Mouse (Mus musculus) adrenal gland, adult 8-10 months (tissue): ENCODE data around the gene Paics. TPM values are rescaled to one million over a fixed set of nuclear protein-coding genes. Genes with fewer than 3 reads are reported as not detected.
"Not testable (repeated sequence)": the region's sequence is repeated elsewhere in the genome, so short reads cannot be mapped to it uniquely, and the experiment has no call there.

Experiments
- DNase-seq: peaks from one replicate; pipeline ENCODE4 v3.0.0; 2022
- total RNA-seq, 4 experiments: library from RNA; stranded (reverse); gene quantifications; 2 replicates each; pipeline ENCODE4 v1.2.4; 2022

Gene Paics
- total RNA-seq, 4 experiments from 2014 or later, result 160 to 214 (median 189) TPM

DNA sequence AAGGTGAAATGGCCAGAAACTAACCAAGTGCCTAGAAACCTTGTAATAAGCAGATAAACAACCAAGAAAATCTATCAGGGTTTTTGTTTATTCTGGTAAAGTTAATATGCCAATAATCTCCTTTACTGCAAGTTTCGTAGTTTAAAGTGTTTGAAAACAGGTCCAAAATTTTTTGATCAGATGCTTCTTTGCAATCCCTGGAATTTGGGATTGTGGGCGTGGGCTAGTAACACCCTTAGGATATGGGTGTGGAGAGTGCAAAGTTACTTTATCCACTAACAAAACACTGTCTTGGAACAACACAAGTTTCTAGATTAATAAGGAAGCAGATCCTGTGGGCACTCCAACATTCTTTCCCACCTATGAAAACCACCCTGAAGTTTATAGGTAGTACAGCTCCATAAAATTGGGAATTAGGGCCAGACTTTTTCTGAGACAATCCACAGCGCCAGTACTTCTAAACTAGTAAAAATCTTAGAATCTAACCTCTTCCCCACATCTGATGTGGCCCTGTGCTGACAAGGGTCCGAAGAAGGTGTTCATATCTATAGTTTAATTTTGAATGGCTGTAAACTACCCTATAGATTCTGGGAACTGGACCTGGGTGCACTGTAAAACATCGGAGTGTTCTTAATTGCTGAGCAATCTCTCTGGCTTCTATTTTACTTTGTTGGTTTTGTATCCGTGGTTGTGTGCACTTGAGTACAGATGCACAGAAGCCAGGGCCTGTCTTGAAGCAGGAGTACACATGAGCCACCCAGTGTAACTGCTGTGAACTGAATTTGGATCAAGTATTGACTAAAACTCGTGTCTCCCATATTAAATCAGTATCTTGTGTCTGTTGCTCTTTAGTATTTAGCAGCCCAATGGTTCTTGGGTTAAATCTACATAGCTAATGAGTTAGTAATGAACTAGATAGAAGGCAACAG lies 1.3 kb downstream of the Paics start:
- no peak for DNase-seq

DNA sequence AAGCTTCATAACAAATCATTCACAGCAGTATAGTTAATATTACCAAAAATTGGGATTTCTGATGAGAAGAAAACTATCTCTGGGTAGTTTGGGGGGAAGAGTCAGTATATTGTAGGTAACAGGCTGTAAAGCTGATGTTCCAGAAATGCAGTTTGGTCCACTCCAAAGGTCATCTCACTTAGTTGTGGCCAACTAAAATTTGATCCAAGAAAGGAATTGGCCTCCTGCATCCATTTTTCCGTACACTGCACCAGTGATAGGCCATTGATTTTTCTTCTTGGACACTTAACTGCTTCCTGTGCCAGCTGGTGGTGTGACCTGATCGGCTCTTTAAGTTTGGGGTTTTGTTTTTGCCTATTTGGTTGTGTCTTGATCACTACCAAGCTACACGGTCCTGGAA lies 2.7 kb downstream of the Paics start:
- DNase-seq, result no peak

DNA sequence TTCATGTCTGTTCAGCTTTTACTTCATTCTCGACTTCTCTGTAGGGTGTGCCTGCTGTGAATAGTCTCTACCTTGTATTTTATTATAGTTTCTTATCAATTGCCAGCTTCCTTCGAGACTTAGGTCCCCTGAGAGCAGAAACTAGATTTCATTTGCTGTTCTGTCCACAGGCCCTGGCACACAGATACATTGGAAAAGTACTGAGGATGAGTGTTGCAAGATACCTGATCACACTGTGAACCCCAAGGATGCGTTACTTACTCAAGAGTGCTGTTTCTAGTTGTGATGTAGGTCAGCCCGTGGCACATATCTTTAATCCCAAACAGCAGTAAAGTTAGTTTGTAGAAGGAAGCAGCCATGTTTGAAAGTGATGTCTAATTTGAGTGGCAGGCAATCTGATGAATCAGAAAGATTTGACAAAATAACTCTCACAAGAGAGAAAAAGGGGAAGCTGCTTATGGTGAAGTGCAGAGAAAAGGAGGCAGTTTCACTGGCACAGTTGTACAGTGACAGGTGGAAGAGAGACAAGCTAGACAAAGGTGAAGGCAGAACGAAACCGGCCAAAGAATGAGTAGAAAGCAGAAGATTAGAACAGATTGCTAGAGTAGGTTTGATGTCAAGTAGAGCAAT lies 3.3 kb downstream of the Paics start:
- peak; percentile 39 for DNase-seq

DNA sequence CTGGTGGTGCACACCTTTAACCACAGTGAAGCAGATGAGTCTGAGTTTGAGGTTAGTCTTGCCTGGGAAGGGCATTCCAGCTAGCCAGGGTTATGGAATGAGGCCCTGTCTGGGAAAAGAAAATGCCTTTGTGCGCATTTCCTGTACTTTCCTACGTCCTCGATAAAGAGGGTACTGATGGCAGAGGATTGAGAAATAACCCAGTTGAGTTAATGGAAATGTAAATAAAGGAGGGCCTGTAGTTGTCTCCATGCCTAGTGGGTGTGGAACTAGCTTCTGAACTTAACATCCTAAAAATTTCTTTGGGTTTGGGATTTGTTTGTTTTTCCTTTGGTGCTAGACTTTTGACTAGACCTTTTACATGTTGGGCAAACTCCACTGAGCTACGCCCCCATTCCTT lies 4.4 kb downstream of the Paics start:
- no peak for DNase-seq

DNA sequence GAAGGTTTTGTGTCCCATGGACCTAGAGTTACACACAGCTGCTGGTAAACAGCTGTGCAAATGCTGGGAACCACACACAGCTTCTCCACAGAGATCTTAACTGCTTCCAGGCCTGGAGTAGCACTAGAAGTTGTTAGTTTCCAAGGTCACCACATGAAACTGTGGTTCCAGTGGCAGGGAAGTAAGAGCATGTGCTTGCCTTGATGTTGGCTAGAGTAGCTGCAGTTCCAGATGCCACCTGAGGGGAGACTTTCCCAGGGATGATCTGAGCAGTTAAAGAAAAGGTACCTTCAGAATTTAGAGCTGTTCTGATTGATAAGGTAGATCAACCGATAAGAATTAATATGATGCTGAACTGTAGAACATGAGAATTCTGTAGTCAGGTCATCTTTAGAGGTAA lies 6.8 kb downstream of the Paics start:
- no peak for DNase-seq

DNA sequence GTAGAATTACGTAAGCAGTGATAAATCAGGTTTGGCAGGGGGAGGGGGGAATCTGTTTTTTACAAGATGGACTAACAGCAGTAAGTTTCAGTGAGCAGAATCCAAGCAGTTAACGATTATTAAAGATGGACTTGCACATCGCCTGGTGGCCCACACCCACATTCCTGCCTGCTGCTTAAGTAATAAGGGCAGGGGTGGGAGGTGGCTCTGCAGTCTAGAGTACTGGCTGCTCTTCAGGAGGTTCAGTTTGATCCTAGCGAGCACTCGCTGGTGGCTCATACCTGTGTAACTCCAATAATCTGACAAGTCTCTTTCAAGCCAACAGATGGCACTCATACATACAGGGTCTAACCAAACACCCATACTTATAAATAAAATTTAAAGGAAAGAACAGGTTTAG lies 8.5 kb downstream of the Paics start:
- no peak for DNase-seq

DNA sequence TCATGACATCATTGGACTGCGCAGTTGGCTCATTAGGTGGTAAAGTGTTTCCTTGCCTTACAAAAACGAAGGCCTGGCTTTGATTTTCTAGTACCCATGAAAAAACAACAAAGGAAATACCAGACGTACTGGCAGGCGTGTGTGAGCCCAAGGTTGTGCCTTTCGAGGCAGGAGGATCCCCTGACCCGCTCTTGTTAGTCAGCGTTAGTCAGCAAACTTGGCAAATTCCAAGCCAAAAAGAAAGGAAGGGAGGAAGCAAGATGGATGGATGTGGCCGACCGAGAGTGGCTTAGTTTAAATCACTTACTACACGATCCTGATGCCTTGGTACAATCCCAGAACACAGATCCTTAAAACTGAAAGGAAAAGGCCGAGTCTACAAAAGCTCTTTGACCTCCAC lies 11.4 kb downstream of the Paics start:
- DNase-seq, result peak; percentile 77

DNA sequence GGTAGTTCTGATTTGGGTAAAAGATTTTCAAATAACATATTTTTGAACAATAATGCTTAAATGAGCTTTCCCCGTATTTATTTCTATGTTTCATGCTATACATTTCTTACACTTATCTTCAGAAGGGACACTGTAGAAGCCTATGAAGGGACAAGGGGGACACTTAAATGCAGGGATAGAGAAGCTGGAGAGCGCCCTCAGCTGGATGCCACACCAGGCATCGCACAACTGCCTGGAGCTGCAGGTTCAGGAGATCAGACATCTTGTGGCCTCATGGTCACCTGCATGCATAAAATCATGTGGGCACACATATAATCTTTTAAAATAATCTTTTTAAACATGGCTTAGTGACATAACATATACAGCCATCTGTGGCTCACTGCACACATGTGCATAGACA lies 13.5 kb downstream of the Paics start:
- DNase-seq, result no peak

DNA sequence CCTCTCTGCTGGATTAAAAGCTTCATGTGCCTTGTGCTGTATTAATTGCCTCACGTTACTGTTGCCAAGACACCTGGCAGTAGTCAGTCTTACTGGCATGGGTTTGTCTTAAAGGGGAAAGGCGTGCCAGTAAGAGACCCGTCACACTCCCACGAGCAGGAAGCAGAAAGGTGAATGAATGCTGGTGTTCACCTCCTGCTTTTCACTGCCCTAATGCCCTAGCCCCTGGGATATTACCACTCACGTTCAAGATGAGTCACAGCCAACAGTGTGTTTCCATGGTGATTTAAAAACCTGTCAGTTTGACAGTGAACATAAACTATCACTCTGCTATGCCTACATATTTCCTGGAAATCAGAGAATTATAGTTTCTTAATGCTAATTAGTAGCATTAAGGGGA lies 18.1 kb downstream of the Paics start:
- no peak for DNase-seq

DNA sequence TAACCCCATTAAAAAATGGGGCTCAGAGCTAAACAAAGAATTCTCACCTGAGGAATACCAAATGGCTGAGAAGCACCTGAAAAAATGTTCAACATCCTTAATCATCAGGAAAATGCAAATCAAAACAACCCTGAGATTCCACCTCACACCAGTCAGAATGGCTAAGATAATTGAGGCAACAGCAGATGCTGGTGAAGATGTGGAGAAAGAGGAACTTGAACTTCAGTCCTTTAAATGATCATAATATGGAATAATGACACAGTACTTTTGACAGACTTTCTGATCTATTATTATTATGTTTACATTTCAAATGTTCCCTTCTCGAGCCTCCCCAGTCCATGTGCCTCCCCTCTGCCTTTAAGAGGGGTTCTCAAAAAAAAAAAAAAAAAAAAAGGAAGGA lies 20.0 kb downstream of the Paics start:
- not testable (repeated sequence) for DNase-seq

DNA sequence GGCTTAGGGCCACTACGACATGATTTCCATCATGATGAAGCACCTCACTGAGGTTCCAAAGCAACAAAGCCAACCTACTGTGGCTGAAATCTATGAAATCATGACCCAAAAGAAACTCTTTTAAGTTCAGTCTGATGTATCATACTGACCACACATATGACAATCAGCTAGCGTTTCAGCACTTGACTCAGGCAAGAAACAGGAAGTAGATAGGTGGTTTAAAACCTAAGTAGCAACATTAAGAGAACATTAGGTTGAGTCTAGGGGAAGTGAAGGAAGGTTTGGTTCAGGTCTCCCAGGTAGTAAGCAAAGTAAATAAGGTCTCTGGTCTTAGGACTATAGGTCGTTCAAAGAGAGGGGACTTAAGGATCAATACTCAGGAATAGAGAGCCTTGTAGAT lies 22.4 kb downstream of the Paics start:
- no peak for DNase-seq

DNA sequence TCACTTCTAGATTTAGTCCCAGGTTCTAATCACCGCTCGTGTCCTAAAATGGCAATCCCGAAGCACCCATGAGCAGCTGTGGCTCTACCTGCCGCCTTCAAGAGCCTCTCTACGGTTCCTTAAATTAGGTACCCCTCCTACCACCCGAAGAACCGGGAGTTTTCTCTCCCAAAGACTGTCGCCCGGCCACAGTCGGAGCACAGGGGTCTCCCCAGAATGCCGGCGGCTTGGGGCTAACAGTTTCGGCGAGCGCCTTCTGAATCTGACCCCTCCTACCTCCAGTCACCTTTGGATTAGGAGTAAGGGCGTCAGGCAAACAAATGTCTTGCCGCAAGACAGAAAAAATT lies 23.1 kb downstream of the Paics start:
- no peak for DNase-seq

DNA sequence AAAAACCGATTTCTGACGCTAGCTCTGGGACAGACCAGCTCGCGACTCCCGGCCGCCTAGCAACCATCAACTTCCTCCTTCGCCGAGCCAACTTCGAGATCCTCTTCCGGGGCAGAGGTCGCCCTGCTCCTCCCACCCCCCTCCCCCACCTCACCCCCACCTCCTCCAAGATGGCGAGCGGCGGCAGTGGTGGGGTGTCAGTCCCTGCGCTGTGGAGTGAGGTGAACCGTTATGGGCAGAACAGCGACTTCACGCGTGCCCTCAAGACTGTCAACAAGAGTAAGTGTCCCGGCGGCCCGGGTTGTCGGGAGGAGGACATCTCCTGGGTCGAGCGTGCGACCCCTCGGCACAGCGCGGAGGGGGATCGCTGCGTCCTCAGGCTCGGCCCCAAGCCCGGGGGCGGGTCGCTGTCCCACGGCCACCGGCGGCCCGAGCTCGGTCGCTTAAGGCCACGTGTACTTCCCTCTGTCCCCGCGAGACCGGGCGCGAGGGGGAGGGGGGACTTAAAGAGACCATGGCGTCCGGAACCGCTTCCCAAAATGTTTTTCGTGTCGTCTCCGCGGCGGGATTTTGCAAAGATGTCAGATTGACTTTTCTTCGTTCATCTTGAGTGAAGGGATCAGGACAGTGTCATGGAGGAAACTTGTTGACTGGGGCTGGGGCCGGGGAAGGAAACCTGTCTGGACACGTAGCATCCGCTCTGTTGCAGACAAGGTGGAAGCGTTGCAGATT lies 23.6 kb downstream of the Paics start, which contains the start of gene Srp72:
Gene Srp72, plus strand, starts transcription at position 130 of the 732 bp plus-strand sequence.
- peak; percentile 77 for DNase-seq

DNA sequence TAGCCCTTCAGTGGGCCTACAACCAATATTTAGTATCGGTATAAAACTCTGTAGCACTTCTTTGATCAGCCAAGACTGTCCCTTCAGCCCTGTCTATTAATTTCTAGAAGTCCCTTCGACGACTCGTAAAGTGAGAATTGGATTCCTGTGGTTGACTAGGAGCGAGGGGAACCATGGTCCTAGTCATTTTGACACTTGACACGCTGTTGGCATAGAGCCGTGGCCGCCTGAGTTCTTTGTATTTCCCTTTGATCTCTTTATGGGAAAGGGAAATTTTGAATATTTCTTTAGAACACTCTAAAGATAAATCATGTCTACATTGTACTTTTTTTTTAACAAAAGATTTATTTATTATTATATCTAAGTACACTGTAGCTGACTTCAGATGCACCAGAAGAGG lies 24.6 kb downstream of the Paics start:
- no peak for DNase-seq

DNA sequence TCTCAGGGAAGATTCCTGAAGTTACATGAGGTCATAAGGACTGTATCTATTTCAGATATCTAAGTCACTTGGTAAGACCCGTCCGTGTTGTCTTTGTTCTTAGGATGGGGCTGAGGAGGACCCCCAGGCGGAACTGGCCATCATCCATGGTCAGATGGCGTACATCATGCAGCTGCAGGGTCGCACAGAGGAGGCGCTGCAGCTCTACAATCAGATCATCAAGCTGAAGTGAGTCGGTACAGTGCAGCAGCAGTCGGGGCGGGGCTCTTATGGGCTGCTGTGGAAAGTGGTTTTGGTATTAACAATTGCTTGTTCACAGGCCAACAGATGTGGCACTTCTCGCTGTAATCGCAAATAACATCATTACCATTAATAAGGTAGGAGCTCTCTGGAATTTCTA lies 32.9 kb downstream of the Paics start:
- no peak for DNase-seq

DNA sequence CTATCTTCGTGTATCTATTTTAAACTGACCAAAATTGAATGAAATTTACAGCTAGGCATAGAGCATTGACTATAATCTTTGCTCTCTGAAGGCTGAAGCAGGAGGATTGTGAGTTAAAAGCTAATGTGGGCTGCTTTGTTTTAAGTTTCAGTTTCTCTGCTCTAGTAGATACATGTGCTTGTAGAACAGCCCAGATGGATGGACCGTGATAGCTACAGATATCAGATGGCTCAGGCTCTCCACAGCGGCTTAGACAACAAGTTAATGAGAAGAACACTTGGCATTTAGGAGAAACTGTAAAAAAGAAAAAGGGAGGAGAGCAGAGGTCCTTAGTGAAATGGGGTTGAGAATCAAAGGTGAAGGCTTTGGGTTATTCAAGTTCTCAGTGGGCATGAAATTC lies 39.7 kb downstream of the Paics start:
- no peak for DNase-seq

DNA sequence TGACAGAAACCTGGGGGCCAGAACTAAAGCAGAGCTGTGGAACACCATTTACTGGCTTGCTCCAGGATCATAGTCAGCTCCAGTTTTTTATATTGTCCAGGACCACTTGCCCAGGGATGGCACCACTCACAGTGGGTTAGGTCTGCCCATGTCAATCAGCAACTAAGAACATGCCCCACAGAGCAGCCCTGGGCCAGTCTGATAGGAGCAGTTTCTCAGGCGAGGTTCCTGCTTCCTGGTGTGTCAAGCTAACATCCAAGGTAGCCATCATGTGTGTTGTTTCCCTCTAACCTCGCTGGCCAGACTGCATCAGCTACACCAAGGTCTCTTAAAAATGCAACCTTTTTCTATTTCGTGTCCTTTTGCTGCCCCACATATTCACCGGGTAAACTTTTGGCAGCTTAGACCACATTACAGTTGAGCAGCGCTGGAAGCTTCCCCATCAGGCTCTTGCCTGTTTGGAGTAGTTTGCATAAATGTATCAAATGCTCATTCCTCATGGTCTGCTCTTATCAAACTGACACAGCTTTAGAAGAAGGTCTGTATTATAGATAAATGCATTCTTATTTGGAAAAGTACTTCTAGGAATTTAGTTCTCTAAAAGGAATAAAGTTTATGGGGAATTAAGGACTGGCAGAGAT lies 42.2 kb downstream of the Paics start:
- DNase-seq, result no peak

DNA sequence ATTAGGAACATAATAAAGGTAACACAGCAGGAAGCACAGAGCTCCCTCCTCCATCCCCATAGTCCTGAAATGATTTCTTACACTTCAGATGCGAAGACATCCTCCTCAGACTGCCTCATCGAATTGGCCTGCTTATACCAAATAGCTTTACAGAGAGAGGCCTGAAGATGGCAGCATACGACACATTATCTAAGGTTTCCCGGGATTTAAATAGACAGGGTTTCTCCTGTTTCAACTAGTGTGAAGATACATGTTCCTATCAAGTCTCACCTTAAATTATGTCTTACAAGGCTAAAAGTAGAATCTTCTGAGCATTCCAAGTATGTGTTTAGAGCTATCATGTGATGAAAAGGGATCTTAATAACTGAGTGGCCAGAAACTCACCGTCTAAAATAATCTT lies 47.3 kb downstream of the Paics start:
- DNase-seq, result no peak

DNA sequence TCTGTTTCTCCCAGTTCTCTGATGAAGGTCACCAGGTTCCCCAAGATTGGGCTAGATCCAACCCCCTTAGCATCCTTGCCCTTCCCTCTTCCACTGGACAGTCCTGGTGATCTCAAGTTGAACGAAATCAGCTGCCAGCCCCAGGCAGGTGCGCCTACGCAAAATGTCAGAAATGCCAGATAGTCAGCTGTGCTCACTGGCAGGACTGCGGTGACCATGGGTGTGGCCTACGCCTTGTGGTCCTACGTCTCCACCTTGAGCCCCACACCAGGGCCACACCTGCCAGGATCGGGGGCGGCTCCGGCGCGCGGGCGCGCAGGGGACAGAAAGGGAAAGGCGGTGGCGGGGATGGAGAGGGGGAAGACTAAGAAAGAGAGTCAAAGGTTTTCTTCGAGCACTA lies 50.1 kb downstream of the Paics start:
- no peak for DNase-seq

DNA sequence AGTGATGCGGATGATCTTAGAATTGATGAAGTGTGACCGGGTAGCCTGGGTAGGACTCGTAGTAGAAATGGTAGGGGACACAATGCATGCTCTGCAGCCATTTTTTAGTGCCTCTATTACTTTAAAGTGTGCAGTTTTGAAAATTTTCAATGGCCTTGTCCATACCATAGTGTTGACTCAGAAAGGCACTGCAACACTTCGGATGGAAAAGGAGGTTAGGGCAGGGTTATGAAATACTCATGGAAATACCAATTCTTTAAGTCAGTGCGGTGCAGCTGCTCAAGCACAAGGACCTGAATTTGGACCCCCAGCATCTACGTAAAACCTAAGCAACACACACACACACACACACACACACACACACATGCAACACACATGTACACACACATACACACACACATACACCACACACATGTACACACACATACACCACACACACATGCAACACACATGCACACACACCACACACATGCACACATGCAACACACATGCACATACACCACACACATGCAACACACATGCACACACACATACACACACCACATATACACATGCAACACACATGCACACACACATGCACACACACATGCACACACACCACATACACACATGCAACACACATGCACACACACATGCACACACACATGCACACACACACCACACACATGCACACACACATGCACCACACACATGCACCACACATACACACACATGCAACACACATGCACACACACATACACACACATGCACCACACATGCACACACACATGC lies 53.1 kb downstream of the Paics start, which contains the start of gene Arl9:
Gene Arl9, plus strand, starts transcription at position 5 of the 771 bp plus-strand sequence.
- DNase-seq, result no peak

DNA sequence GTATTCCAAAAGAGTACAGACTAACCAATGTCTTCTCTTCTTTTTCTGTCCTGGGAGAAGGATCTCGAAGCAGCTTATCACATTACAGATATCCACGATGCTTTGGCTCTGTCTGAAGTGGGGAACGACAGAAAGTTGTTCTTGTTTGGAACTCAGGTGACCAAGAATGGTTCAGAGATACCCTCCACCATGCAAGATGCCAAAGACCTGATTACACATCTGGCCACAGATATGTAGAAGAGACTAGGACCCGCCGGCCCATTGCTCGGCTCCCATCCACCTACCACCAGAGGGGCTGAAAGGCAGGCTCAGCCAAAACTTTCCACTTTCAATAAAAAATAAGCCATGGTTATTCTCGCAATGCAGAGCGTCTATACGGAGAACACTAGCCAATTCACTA lies 59.2 kb downstream of the Paics start:
- no peak for DNase-seq

DNA sequence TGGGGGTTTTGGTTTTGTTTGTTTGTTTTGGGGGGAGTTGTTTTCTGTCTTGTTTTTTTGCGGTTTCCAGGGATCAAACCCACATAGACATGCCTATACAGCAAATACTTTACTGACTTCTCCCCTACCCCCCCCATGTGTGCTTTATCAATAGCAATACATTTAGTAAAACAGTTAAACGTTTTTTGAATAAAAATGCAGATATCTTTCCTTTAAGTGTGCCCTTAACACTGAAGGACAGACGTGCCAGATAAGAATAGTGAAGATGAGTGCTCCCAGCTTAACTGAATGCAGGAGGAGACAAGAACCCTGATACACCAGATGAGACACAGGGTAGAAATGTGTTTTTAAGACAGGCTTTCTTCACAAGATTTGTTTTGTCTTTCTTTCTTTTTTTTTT lies 60.0 kb downstream of the Paics start:
- DNase-seq, result no peak
